Mouse (Mus musculus) embryonic facial prominence, embryonic 11.5 days (tissue): ENCODE data around the gene Asic2. TPM values are rescaled to one million over a fixed set of nuclear protein-coding genes. Genes with fewer than 3 reads are reported as not detected.

Experiments
- ATAC-seq: fragments of 200-750 bp; cut with Nextera tagmentation; replicated peaks from 2 replicates; pipeline ENCODE4 v1.8.0; 2017; ENCODE audit warnings: low read depth; ENCODE audit not compliant: insufficient number of reproducible peaks, low FRiP score, low TSS enrichment
- DNase-seq: peaks from one replicate; pipeline ENCODE4 v3.0.0-alpha.2; 2015; ENCODE audit warnings: low spot score
- H3K27ac ChIP-seq: fragments of 300-500 bp; sonication (generic); replicated peaks from 2 replicates; pipeline ENCODE4 v1.5.1; 2014; ENCODE audit warnings: mild to moderate bottlenecking, low read depth, low read length, control low read depth
- H3K27me3 ChIP-seq: fragments of 300-500 bp; sonication (generic); 2 replicates; pipeline ENCODE4 v1.6.1; 2014; ENCODE audit warnings: mild to moderate bottlenecking, low read length, moderate library complexity, mixed read lengths; ENCODE audit not compliant: control insufficient read depth, insufficient read depth
- H3K36me3 ChIP-seq: fragments of 300-500 bp; sonication (generic); replicated peaks from 2 replicates; pipeline ENCODE4 v1.6.1; 2014; ENCODE audit warnings: low read depth, mild to moderate bottlenecking, low read length, moderate library complexity, mixed read lengths; ENCODE audit not compliant: control insufficient read depth, insufficient read depth
- H3K4me1 ChIP-seq: fragments of 300-500 bp; sonication (generic); 2 replicates; pipeline ENCODE4 v1.6.1; 2014; ENCODE audit warnings: low read length, mixed read lengths; ENCODE audit not compliant: control insufficient read depth, insufficient read depth
- H3K4me2 ChIP-seq: fragments of 300-500 bp; sonication (generic); 2 replicates; pipeline ENCODE4 v1.6.1; 2014; ENCODE audit warnings: low read depth, mild to moderate bottlenecking, control low read depth, low read length, moderate library complexity
- H3K4me3 ChIP-seq: fragments of 300-500 bp; sonication (generic); 2 replicates; pipeline ENCODE4 v1.5.1; 2014; ENCODE audit warnings: low read depth, low read length, control low read depth
- H3K9ac ChIP-seq: fragments of 300-500 bp; sonication (generic); replicated peaks from 2 replicates; pipeline ENCODE4 v1.6.1; 2014; ENCODE audit warnings: mild to moderate bottlenecking, control low read depth, low read length
- H3K9me3 ChIP-seq: fragments of 300-500 bp; sonication (generic); replicated peaks from 2 replicates; pipeline ENCODE4 v1.6.1; 2016; ENCODE audit warnings: mild to moderate bottlenecking, low read length, inconsistent platforms, mixed read lengths; ENCODE audit not compliant: control insufficient read depth
- WGBS: fragments of 180-500 bp; shearing (Covaris S2); extraction: QIAGEN DNeasy Blood & Tissue Kit; methylation state at CpG from one replicate; pipeline ENCODE4 v1.1.7; 2014; 5-methylcytosine and 5-hydroxymethylcytosine counted together
- polyA plus RNA-seq: library from polyadenylated mRNA; unstranded; fragments of >200 nt; fragmentation: Nextera tagmentation; extraction: Ambion mirVana; gene quantifications from 2 replicates; pipeline ENCODE4 v1.2.1, GENCODE M21; 2014

Asic2 gene
- polyA plus RNA-seq, result 0.46 and 1.2 TPM in 2 replicates

- Histone ChIP-seq H3K27ac (no peak within 1 kb of the TSS), H3K9me3 (no peaks in the 10 kb centered on the region), H3K27me3 (peaks cover 16% of the 10 kb centered on the region), H3K4me1 (no peaks in the 10 kb centered on the region), H3K4me2 (peak within 1 kb of the TSS; percentile 34), H3K9ac (no peak within 1 kb of the TSS), H3K4me3 (peak within 1 kb of the TSS; percentile 23), H3K36me3 (no peaks in the 10 kb centered on the region)
- DNase-seq (peak; percentile 23), ATAC-seq (no peak)
- WGBS, result 2% methylated on average over 29 of the region's 29 CpGs
Observed at GRCm38 (mm10) chr11:81968401-81968881, at the start of gene Asic2. TSS of gene Asic2 (minus strand) at chr11:81968457.

GRCm38 (mm10) chr11:82016181-82016780 is 48.0 kb upstream of the Asic2 start:
- no peak overlapping the region for H3K9ac ChIP-seq
- DNase-seq (no peak), ATAC-seq (no peak)
- H3K4me2 ChIP-seq, result no peak overlapping the region
- WGBS, result 79% methylated on average over 3 of the region's 3 CpGs
- no peaks in the 10 kb centered on the region for H3K27me3 ChIP-seq
- H3K27ac ChIP-seq, result no peak overlapping the region
- H3K9me3 ChIP-seq, result no peaks in the 10 kb centered on the region
- H3K36me3 ChIP-seq, result no peaks in the 10 kb centered on the region
- H3K4me1 ChIP-seq, result no peaks in the 10 kb centered on the region
- H3K4me3 ChIP-seq, result no peak overlapping the region

GRCm38 (mm10) chr11:82015066-82015465 is 46.8 kb upstream of the Asic2 start:
- no peaks in the 10 kb centered on the region for H3K9me3 ChIP-seq
- DNase-seq (no peak), ATAC-seq (no peak)
- no peak overlapping the region for H3K4me2 ChIP-seq
- no peak overlapping the region for H3K9ac ChIP-seq
- H3K36me3 ChIP-seq, result no peaks in the 10 kb centered on the region
- no peak overlapping the region for H3K4me3 ChIP-seq
- H3K4me1 ChIP-seq, result no peaks in the 10 kb centered on the region
- no peaks in the 10 kb centered on the region for H3K27me3 ChIP-seq
- no peak overlapping the region for H3K27ac ChIP-seq
- 65% methylated on average over 2 of the region's 2 CpGs for WGBS

GRCm38 (mm10) chr11:82013756-82014155 is 45.5 kb upstream of the Asic2 start:
- Histone ChIP-seq H3K4me3 (no peak overlapping the region), H3K27me3 (no peaks in the 10 kb centered on the region), H3K9ac (no peak overlapping the region), H3K27ac (no peak overlapping the region), H3K4me2 (no peak overlapping the region), H3K36me3 (no peaks in the 10 kb centered on the region), H3K4me1 (no peaks in the 10 kb centered on the region), H3K9me3 (no peaks in the 10 kb centered on the region)
- WGBS, result 56% methylated on average over 1 of the region's 1 CpGs
- DNase-seq (no peak), ATAC-seq (no peak)

DNA sequence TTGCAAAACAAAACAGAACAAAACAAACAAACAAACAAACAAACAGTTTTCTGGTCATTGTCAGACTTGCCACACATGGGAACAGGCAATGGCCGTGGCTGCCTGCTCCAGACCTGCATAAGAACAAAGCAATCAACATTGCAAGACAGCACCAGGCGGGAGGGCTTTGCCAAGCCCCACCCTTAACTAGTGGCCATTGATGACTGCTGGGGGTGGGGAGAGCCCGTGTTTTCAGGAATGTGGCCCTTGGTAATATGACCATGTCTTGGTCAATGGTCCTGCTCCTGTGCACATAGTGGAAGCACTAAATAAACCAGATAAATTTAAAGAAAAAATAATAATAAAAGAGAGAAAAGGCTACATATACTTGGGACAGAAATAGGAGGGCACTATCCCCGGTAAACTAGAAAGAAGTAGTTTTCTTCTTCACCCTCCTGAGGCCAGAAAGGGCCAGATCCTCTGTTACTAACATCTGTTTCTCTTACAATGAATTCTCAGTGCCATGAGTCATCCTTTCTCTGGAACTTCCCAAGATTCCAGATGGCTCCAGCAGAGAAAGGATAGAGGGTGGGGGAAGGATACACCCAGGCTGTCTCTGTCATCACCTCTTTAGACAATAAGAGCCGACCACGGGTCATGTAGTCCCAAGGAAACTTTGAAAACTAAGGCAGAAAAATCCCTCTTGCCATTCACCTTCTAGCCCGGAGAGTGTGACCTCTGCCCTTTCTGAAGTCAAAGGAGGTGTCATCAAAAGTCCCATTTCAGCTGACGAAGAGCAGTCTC is 43.3 kb upstream of the Asic2 start:
- no peaks in the 10 kb centered on the region for H3K27me3 ChIP-seq
- H3K4me1 ChIP-seq, result no peaks in the 10 kb centered on the region
- DNase-seq (no peak), ATAC-seq (no peak)
- 58% methylated on average over 8 of the region's 8 CpGs for WGBS
- H3K4me3 ChIP-seq, result no peak overlapping the region
- no peaks in the 10 kb centered on the region for H3K36me3 ChIP-seq
- no peak overlapping the region for H3K27ac ChIP-seq
- no peak overlapping the region for H3K9ac ChIP-seq
- no peak overlapping the region for H3K4me2 ChIP-seq
- H3K9me3 ChIP-seq, result no peaks in the 10 kb centered on the region

DNA sequence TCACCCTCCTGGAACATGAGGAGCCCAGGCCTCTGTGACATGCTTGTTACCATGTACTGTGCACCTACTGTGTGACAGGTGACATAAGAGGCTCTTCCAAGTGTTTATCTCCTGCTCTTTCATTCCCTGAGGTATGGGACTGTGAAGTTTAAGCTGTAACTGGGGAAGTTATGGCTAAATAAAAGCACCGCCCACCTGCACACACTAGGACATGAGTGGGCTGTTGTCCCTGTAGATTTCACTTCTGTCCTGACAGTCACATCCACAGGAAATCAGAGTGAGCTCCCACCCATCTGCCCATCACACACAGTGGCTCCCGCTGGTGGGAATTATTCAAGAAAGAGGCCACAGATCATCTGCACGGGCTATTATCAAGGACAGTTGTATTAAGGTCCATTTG is 41.9 kb upstream of the Asic2 start:
- Histone ChIP-seq H3K9ac (no peak overlapping the region), H3K27me3 (no peaks in the 10 kb centered on the region), H3K4me3 (no peak overlapping the region), H3K4me1 (no peaks in the 10 kb centered on the region), H3K9me3 (no peaks in the 10 kb centered on the region), H3K36me3 (no peaks in the 10 kb centered on the region), H3K27ac (no peak overlapping the region), H3K4me2 (no peak overlapping the region)
- no peak for DNase-seq
- ATAC-seq, result no peak
- WGBS, result 94% methylated on average over 3 of the region's 3 CpGs

DNA sequence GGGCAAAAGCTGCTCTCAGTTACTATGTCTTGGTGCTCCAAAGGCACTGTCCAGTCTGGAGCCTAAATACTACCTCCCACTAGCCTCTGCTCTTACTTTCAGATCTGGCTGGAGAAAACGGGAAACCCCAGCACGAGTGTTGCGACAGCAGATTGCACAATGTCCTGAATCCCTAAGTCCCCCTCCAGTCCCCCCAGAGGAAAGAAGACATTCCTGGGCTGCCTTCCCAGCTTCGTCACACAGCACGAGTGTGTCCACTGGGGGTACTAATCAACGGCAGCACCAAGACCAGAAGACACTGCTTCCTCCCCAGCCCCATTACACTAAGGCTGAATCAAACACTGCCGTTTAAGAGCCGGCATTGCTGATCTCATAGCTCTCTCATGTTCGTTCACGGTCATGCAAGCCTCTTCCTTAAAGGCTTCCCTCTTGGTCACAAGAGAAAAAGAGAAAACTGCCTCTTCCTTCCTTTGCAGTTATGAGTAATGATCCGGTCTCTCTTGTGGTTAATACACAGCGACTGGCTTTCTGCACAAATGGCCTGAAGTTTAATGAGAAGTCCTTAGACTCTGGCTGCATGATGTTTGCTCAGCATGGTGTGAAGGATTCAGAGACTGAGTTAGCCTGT is 38.7 kb upstream of the Asic2 start:
- no peak overlapping the region for H3K4me2 ChIP-seq
- H3K9ac ChIP-seq, result no peak overlapping the region
- DNase-seq, result no peak
- 65% methylated on average over 12 of the region's 12 CpGs for WGBS
- ATAC-seq, result no peak
- no peak overlapping the region for H3K4me3 ChIP-seq
- H3K27ac ChIP-seq, result no peak overlapping the region
- no peaks in the 10 kb centered on the region for H3K9me3 ChIP-seq
- H3K4me1 ChIP-seq, result no peaks in the 10 kb centered on the region
- no peaks in the 10 kb centered on the region for H3K36me3 ChIP-seq
- no peaks in the 10 kb centered on the region for H3K27me3 ChIP-seq

DNA sequence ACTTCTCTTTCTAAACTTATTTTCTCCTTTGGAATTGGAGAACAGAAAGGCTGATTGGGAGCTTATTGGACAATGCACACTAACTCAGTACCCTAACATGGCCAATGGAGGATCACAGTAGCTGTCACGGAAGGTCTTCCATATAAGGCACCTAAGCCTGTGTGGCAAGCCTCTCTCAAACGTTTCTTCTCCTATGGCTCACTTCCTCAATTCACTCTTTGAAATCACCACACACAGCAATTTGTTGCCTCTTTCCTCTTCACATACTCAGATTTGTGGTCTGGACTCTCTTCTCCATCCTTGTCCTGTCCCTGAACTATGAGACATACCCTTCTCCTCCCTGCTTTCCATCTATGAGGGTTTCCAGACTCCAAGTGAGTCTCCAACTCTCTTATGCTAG is 36.6 kb upstream of the Asic2 start:
- no peaks in the 10 kb centered on the region for H3K36me3 ChIP-seq
- H3K9ac ChIP-seq, result no peak overlapping the region
- H3K27ac ChIP-seq, result no peak overlapping the region
- no peaks in the 10 kb centered on the region for H3K4me1 ChIP-seq
- no peaks in the 10 kb centered on the region for H3K27me3 ChIP-seq
- 75% methylated on average over 2 of the region's 2 CpGs for WGBS
- ATAC-seq, result no peak
- H3K4me2 ChIP-seq, result no peak overlapping the region
- H3K4me3 ChIP-seq, result no peak overlapping the region
- no peaks in the 10 kb centered on the region for H3K9me3 ChIP-seq
- no peak for DNase-seq
